Mouse (Mus musculus) C2C12 (cell line): ENCODE measurements around the gene Ddt.

Experiments
- CTCF ChIP-seq: IDR thresholded peaks from one replicate; pipeline ENCODE4 v1.5.1; 2011; ENCODE audit not compliant: control insufficient read depth, insufficient read depth, insufficient read length
- FOSL1 ChIP-seq: IDR thresholded peaks from one replicate; pipeline ENCODE4 v1.8.0; 2011; ENCODE audit warnings: mild to moderate bottlenecking, low read length; ENCODE audit not compliant: poor library complexity, insufficient read depth, severe bottlenecking
- MYOD1 ChIP-seq: IDR thresholded peaks from one replicate; pipeline ENCODE4 v1.6.1; 2011; ENCODE audit warnings: low read depth; ENCODE audit not compliant: control insufficient read depth, insufficient read length
- USF1 ChIP-seq: IDR thresholded peaks from one replicate; pipeline ENCODE4 v1.6.1; 2011; ENCODE audit warnings: low read depth, mild to moderate bottlenecking, control low read depth, moderate library complexity

GRCm38 (mm10) chr10:75819882-75820281 is 46.7 kb upstream of the Ddt start:
- TF ChIP-seq CTCF (no peak), FOSL1 (no peak), MYOD1 (peak; percentile 67), USF1 (no peak)
